Mouse (Mus musculus) natural killer cell, adult 2 months (primary cell): ENCODE data around the gene Mmp25.
"Not testable (repeated sequence)": the region's sequence is repeated elsewhere in the genome, so short reads cannot be mapped to it uniquely, and the experiment has no call there.

Experiments used
- DNase-seq, 2 experiments: peaks; one replicate each; pipeline ENCODE4 v3.0.0; 2022; ENCODE audit warnings: low spot score in 2 of 2

The Mmp25 gene

DNA sequence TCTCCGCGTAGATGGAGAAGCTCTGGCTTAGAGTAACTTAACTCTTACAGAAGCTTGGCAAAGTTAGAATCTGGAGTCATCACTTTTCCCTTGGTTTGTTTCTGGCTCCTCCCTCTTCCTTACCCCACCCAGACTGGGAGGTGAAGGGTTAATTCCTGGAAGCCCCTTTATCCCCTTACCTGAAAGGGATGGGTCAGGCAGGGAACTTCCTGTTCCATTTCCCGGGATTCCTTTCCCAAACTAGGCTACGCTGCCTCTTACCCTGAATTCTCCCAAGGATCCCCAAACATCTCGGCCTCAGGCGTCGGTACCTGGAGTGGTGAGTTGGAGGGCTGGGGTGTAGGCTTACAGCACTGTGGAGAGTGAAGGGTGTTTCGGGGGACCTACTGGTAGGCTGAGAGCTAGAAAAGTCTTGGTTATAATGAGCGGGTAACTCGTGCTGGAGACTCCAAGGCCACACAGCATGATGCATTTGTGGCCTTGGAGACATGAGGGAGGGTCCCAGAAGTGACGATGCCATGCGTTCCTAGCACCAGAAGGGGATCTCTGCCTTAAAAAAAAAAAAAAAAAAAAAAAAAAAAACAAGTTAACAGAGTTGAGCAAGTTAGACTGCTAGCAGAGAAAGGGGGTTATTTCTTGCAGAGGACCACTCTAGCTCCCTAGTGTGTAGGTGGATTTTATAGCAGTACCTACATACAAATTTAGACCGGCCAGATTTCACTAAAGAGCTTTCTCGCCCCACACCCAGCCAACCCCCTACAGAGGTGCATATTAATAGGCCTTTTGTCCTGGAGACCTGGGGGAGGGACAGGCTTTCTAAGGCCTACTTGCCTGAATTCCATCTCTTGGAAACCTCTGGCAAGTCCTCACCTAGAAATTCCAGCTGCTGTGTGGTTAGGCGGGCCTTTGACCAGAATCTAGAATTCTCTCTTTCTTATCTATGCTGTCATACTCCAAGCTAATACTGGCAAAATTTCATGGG, 44.1 kb downstream of the Mmp25 start, which contains the start of gene Zscan10:
Gene Zscan10, plus strand, starts transcription at position 216 of the 982 bp plus-strand sequence.
- DNase-seq, result no peak

DNA sequence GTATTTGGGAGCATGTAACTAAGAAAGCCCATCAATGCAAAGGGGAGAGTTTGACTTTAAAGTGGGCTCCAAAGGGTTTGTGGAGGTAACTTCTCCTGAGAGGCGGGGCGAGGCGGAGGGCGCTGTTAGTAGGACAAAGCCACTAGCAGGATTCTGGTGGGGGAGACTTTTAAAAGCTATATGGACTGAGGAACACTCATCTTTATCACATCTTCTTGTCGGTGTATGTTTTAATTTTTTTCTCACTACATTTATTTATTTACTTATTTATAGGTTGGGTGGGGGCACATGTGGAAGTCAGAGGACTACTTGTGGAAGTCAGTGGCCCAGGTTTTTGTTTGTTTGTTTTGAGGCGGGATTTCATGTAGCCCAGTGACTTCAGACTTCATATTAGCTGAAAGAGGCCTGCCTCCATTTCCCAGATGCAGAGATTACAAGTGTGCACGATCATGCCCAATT, 45.4 kb downstream of the Mmp25 start:
- no peak for DNase-seq

GRCm38 (mm10) chr17:23598582-23599552, 46.2 kb downstream of the Mmp25 start, which contains the start of gene Zfp13:
Gene Zfp13 (minus strand): TSS chr17:23599487.
- peak; percentile 73 to 79 for DNase-seq

GRCm38 (mm10) chr17:23595139-23595538, 49.9 kb downstream of the Mmp25 start:
- DNase-seq, result not testable (repeated sequence)

- no peak for DNase-seq
Observed at GRCm38 (mm10) chr17:23592926-23593300, 52.2 kb downstream of the Mmp25 start.

DNA sequence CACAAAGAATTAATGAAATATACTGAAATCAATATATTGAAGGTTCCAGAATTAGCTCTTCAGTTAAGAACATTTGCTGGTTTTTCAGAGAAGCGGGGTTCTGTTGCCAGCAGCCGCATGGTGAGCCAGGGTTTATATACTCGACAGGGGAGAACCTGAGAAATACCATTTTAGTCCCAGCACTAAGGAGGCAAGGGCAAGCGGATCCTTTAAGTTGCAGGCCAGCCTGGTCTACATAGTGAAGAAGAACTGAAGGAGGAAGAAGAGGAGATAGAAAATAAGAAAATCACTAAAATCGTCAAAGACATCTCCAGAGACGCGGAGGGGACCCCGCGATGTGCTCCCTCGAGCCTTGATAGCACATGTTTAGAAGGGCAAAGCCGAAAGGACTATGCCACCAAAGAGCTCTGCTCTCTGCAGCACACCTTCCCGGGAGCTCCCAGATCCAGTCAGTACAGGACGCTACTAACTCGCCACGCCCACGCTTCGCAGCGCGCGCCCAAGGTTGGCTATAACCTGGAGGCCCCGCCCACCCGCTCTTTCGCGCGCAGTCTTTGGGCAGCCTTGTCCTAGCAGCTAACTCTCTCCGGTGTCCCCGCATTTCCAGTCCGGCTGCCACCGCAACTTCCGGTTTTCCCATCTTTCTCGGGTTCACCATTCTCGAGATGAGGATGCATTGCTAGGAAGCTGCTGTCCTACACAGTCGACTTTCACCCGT, 52.7 kb downstream of the Mmp25 start:
- peak; percentile 52 to 67 for DNase-seq

DNA sequence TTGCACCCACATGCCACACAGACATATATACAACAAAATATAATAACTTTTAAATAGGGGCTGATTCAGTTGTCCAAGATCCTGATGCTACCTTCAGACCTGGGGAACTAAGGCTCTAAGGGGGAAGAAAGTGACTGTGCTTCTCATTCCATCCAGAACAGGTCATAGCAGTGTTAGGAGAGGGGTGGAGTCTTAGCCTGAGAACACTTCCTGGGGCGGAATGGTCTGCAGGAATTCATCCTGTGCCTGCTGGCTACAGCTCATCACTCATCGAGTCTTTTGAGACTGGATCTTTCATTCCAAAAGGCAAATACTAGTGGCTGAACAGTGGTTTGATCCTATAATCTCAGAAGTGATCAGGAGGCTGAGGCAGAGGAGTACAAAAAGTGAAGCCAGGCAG, 57.8 kb downstream of the Mmp25 start:
- no peak for DNase-seq

GRCm38 (mm10) chr17:23585721-23586491, 59.2 kb downstream of the Mmp25 start:
- DNase-seq, result no peak

- no peak for DNase-seq
Observed at GRCm38 (mm10) chr17:23584786-23585185, 60.3 kb downstream of the Mmp25 start.
